Mouse (Mus musculus): ENCODE measurements around the gene Zc3h7b. TPM values are rescaled to one million over a fixed set of nuclear protein-coding genes. Genes with fewer than 3 reads are reported as not detected.

Gene Zc3h7b
- polyA plus RNA-seq, 2 experiments, result 4.0 to 5.7 TPM

GRCm38 (mm10) chr15:81828426-81829207, 83.8 kb downstream of the Zc3h7b start:
- no peak overlapping the region for H3K4me3 ChIP-seq (ENCODE audit: insufficient read depth in 1 of 2, low read depth in 2 of 2, low read length in 2 of 2)
- H3K9ac ChIP-seq (replicated peaks), result no peak overlapping the region
- 67% methylated on average over 7 of the region's 7 CpGs for WGBS (ENCODE audit: insufficient replicate concordance)
- H3K36me3 ChIP-seq (replicated peaks; ENCODE audit: control insufficient read depth, insufficient read depth, low read depth), result no peaks in the 10 kb centered on the region
- H3K9me3 ChIP-seq (ENCODE audit: control insufficient read depth, low read length), result no peaks in the 10 kb centered on the region
- ATAC-seq (ENCODE audit: insufficient read depth) (no peak), DNase-seq (ENCODE audit: low read depth in 3 of 3, low spot score in 3 of 3) (no peak)
- H3K27ac ChIP-seq, result no peak overlapping the region
- TF ChIP-seq CTCF (IDR thresholded peaks at IDR 0.05; ENCODE audit: low read depth) (no peak), EP300 (IDR thresholded peaks at IDR 0.05; ENCODE audit: low read depth) (no peak)
- H3K27me3 ChIP-seq (ENCODE audit: control insufficient read depth, insufficient read depth, low read length), result no peaks in the 10 kb centered on the region
- H3K4me2 ChIP-seq (ENCODE audit: low read depth), result no peak overlapping the region
- H3K4me1 ChIP-seq (replicated peaks; ENCODE audit: control insufficient read depth in 2 of 2, insufficient read depth in 2 of 2, low read length in 1 of 2), result 0 out of 4 replicates have a peak, but pooled peaks cover 0 to 2% of the 10 kb centered on the region in 2 experiments

- no peak overlapping the region for H3K9ac ChIP-seq (replicated peaks)
- 58% methylated on average over 2 of the region's 2 CpGs for WGBS (ENCODE audit: insufficient replicate concordance)
- ATAC-seq (ENCODE audit: insufficient read depth) (no peak), DNase-seq (ENCODE audit: low read depth in 3 of 3, low spot score in 3 of 3) (no peak)
- no peaks in the 10 kb centered on the region for H3K36me3 ChIP-seq (replicated peaks; ENCODE audit: control insufficient read depth, insufficient read depth, low read depth)
- H3K9me3 ChIP-seq (ENCODE audit: control insufficient read depth, low read length), result no peaks in the 10 kb centered on the region
- no peak overlapping the region for H3K4me2 ChIP-seq (ENCODE audit: low read depth)
- no peaks in the 10 kb centered on the region; the same call in 1 of the 2 replicates for H3K27me3 ChIP-seq (ENCODE audit: control insufficient read depth, insufficient read depth, low read length)
- TF ChIP-seq EP300 (IDR thresholded peaks at IDR 0.05; ENCODE audit: low read depth), result no peak
- TF ChIP-seq CTCF (IDR thresholded peaks at IDR 0.05; ENCODE audit: low read depth), result no peak
- 0 out of 4 replicates have a peak, but pooled peaks cover 0 to 2% of the 10 kb centered on the region in 2 experiments for H3K4me1 ChIP-seq (replicated peaks; ENCODE audit: control insufficient read depth in 2 of 2, insufficient read depth in 2 of 2, low read length in 1 of 2)
- H3K4me3 ChIP-seq (ENCODE audit: insufficient read depth in 1 of 2, low read depth in 2 of 2, low read length in 2 of 2), result no peak overlapping the region
- H3K27ac ChIP-seq, result no peak overlapping the region
These were observed 84.3 kb downstream of the Zc3h7b start for GRCm38 (mm10) chr15:81829208-81829580.

- DNase-seq (ENCODE audit: low read depth in 3 of 3, low spot score in 3 of 3) (no peak), ATAC-seq (ENCODE audit: insufficient read depth) (no peak)
- no peaks in the 10 kb centered on the region for H3K9me3 ChIP-seq (ENCODE audit: control insufficient read depth, low read length)
- no peak overlapping the region for H3K27ac ChIP-seq
- H3K4me2 ChIP-seq (ENCODE audit: low read depth), result no peak overlapping the region
- 68% methylated on average over 4 of the region's 4 CpGs for WGBS (ENCODE audit: insufficient replicate concordance)
- H3K27me3 ChIP-seq (ENCODE audit: control insufficient read depth, insufficient read depth, low read length), result peaks cover 2% of the 10 kb centered on the region
- TF ChIP-seq CTCF (IDR thresholded peaks at IDR 0.05; ENCODE audit: low read depth) (no peak), EP300 (IDR thresholded peaks at IDR 0.05; ENCODE audit: low read depth) (no peak)
- H3K4me3 ChIP-seq (ENCODE audit: insufficient read depth in 1 of 2, low read depth in 2 of 2, low read length in 2 of 2), result no peak overlapping the region
- H3K36me3 ChIP-seq (replicated peaks; ENCODE audit: control insufficient read depth, insufficient read depth, low read depth), result no peaks in the 10 kb centered on the region
- H3K4me1 ChIP-seq (replicated peaks; ENCODE audit: control insufficient read depth in 2 of 2, insufficient read depth in 2 of 2, low read length in 1 of 2), result peaks cover 0 to 6% of the 10 kb centered on the region in 2 experiments; a peak in 2 of 4 replicates
- no peak overlapping the region for H3K9ac ChIP-seq (replicated peaks)
These were observed 85.7 kb downstream of the Zc3h7b start for GRCm38 (mm10) chr15:81830530-81830929.

GRCm38 (mm10) chr15:81831136-81831825, 86.4 kb downstream of the Zc3h7b start:
- Histone ChIP-seq H3K27me3 (ENCODE audit: control insufficient read depth, insufficient read depth, low read length) (peaks cover 5% of the 10 kb centered on the region), H3K9me3 (ENCODE audit: control insufficient read depth, low read length) (no peaks in the 10 kb centered on the region), H3K4me3 (ENCODE audit: insufficient read depth in 1 of 2, low read depth in 2 of 2, low read length in 2 of 2) (no peak overlapping the region), H3K9ac (replicated peaks) (no peak overlapping the region), H3K4me1 (replicated peaks; ENCODE audit: control insufficient read depth in 2 of 2, insufficient read depth in 2 of 2, low read length in 1 of 2) (peaks cover 2 to 8% of the 10 kb centered on the region in 2 experiments; a peak in 3 of 4 replicates), H3K36me3 (replicated peaks; ENCODE audit: control insufficient read depth, insufficient read depth, low read depth) (no peaks in the 10 kb centered on the region), H3K4me2 (ENCODE audit: low read depth) (peak overlapping the region; percentile 31), H3K27ac (no peak overlapping the region)
- peak; percentile 99 for TF ChIP-seq CTCF (IDR thresholded peaks at IDR 0.05; ENCODE audit: low read depth)
- TF ChIP-seq EP300 (IDR thresholded peaks at IDR 0.05; ENCODE audit: low read depth), result no peak
- peak; percentile 80 to 83 (median 82) for DNase-seq (ENCODE audit: low read depth in 3 of 3, low spot score in 3 of 3)
- ATAC-seq (ENCODE audit: insufficient read depth), result peak; percentile 87
- WGBS (ENCODE audit: insufficient replicate concordance), result 17% methylated on average over 24 of the region's 24 CpGs

- Histone ChIP-seq H3K36me3 (replicated peaks; ENCODE audit: control insufficient read depth, insufficient read depth, low read depth) (no peaks in the 10 kb centered on the region), H3K9ac (replicated peaks) (no peak overlapping the region), H3K27me3 (ENCODE audit: control insufficient read depth, insufficient read depth, low read length) (peaks cover 5% of the 10 kb centered on the region), H3K4me2 (ENCODE audit: low read depth) (no peak overlapping the region), H3K4me1 (replicated peaks; ENCODE audit: control insufficient read depth in 2 of 2, insufficient read depth in 2 of 2, low read length in 1 of 2) (peaks cover 2 to 8% of the 10 kb centered on the region in 2 experiments; a peak in 3 of 4 replicates), H3K27ac (no peak overlapping the region), H3K9me3 (ENCODE audit: control insufficient read depth, low read length) (no peaks in the 10 kb centered on the region), H3K4me3 (ENCODE audit: insufficient read depth in 1 of 2, low read depth in 2 of 2, low read length in 2 of 2) (no peak overlapping the region)
- TF ChIP-seq CTCF (IDR thresholded peaks at IDR 0.05; ENCODE audit: low read depth) (no peak), EP300 (IDR thresholded peaks at IDR 0.05; ENCODE audit: low read depth) (no peak)
- WGBS (ENCODE audit: insufficient replicate concordance), result 58% methylated on average over 3 of the region's 3 CpGs
- ATAC-seq (ENCODE audit: insufficient read depth) (no peak), DNase-seq (ENCODE audit: low read depth in 3 of 3, low spot score in 3 of 3) (no peak)
These were observed 87.4 kb downstream of the Zc3h7b start for GRCm38 (mm10) chr15:81832219-81832618.
